ENCODE assay signal across 27 mouse cellular contexts in the genomic region with DNA sequence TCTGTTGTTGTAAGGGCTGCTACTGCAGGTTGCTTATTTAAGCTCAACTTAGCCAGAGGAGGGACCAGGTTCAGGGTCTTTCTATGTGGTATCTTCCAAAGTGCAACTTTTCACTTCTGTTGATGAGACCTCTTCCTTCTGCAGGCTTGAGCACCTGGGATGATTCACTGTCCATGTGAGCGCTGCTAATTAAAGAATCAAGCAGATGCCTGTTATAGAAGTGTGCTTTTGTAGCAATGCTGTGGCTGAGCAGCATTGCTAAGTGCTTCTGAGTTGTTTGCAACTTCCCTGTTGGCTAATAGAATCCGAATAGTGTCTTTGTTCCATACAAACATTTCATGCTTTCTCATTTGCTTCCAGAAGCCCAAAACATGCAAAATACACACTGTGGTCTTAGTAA. TPM values are rescaled to one million over a fixed set of nuclear protein-coding genes. Genes with fewer than 3 reads are reported as not detected.
"Had no signal": no experiment of that assay in that cellular context is flagged by ENCODE, and none has a peak within 500 bp of the region (broad histone marks: within the 10 kb centered on the region; RNA-seq: fewer than 3 reads in every experiment).

No protein-coding gene starts in this region.

- H3K27ac ChIP-seq: limb, embryonic 12.5 days; limb, embryonic 15.5 days; liver, embryonic 14.5 days; macrophage; midbrain, embryonic 12.5 days; midbrain, embryonic 15.5 days; neural tube, embryonic 12.5 days; neural tube, embryonic 15.5 days; stomach, embryonic 15.5 days had no signal

- H3K4me1 ChIP-seq: limb, embryonic 12.5 days; limb, embryonic 15.5 days; midbrain, embryonic 12.5 days; midbrain, embryonic 15.5 days; neural tube, embryonic 12.5 days; neural tube, embryonic 15.5 days; stomach, embryonic 15.5 days had no signal

- H3K9me3 ChIP-seq: limb, embryonic 12.5 days; limb, embryonic 15.5 days; midbrain, embryonic 12.5 days; midbrain, embryonic 15.5 days; neural tube, embryonic 12.5 days; neural tube, embryonic 15.5 days; stomach, embryonic 15.5 days had no signal

- H3K27me3 ChIP-seq: limb, embryonic 12.5 days; limb, embryonic 15.5 days; midbrain, embryonic 12.5 days; midbrain, embryonic 15.5 days; neural tube, embryonic 12.5 days; neural tube, embryonic 15.5 days; stomach, embryonic 15.5 days had no signal

- ATAC-seq: intestine, embryonic 16.5 days; liver, postnatal 0 days; lung, postnatal 0 days; midbrain, embryonic 15.5 days had no signal

- H3K4me2 ChIP-seq: limb, embryonic 12.5 days; limb, embryonic 15.5 days; liver, embryonic 11.5 days; lung, embryonic 14.5 days; midbrain, embryonic 12.5 days; midbrain, embryonic 15.5 days; neural tube, embryonic 12.5 days; neural tube, embryonic 15.5 days; stomach, embryonic 15.5 days had no signal

- H3K4me3 ChIP-seq: limb, embryonic 12.5 days; limb, embryonic 15.5 days; midbrain, embryonic 12.5 days; midbrain, embryonic 15.5 days; neural tube, embryonic 12.5 days; neural tube, embryonic 15.5 days; stomach, embryonic 15.5 days had no signal

- DNase-seq: kidney, adult 9 months; kidney, postnatal 14 days; kidney, postnatal 4 days; layer of hippocampus, adult 9-11 months; layer of hippocampus, postnatal 36 days; liver, postnatal 0 days; lung, embryonic 14.5 days; spleen, adult 18-20 months; thymus, adult 18-20 months; thymus, postnatal 4 days had no signal

- H3K9ac ChIP-seq: limb, embryonic 12.5 days; limb, embryonic 15.5 days; liver, embryonic 14.5 days; liver, postnatal 0 days; lung, embryonic 14.5 days; midbrain, embryonic 12.5 days; midbrain, embryonic 15.5 days; neural tube, embryonic 12.5 days; neural tube, embryonic 15.5 days; stomach, embryonic 15.5 days had no signal

RNA-seq across cellular contexts. Expression of a gene that starts 34.2 kb away (rescaled TPM):
- total RNA-seq: megakaryocyte, adult 5-6 weeks had no signal
- polyA plus RNA-seq: macrophage had no signal

RNA-seq across cellular contexts. Expression of a gene that starts 41.1 kb away (rescaled TPM):
- total RNA-seq: layer of hippocampus, adult 18-20 months; layer of hippocampus, postnatal 36 days; left cerebral cortex, adult 8-10 months; left cerebral cortex, postnatal 36 days had no signal
- polyA plus RNA-seq: testis, adult 2 months had no signal

RNA-seq across cellular contexts. Expression of a gene that starts 41.2 kb away (rescaled TPM):
- polyA plus RNA-seq: limb, embryonic 12.5 days; macrophage; midbrain, embryonic 12.5 days; neural tube, embryonic 12.5 days had no signal

RNA-seq across cellular contexts. Expression of a gene that starts 55.5 kb away (rescaled TPM):
- total RNA-seq: layer of hippocampus, adult 18-20 months; layer of hippocampus, postnatal 36 days; left cerebral cortex, adult 8-10 months; left cerebral cortex, postnatal 36 days; megakaryocyte, adult 5-6 weeks had no signal
- polyA plus RNA-seq: limb, embryonic 12.5 days; limb, embryonic 15.5 days; liver, embryonic 11.5 days; liver, embryonic 14.5 days; liver, postnatal 0 days; lung, embryonic 14.5 days; lung, postnatal 0 days; macrophage; midbrain, embryonic 12.5 days; stomach, embryonic 15.5 days had no signal
